Mouse (Mus musculus): Measurements from ENCODE around the gene Eif3k. TPM values are rescaled to one million over a fixed set of nuclear protein-coding genes. Genes with fewer than 3 reads are reported as not detected.
A peak's percentile ranks its signal among the peaks of the same experiment; 100 is the strongest.

The Eif3k gene
- polyA plus RNA-seq, 1 experiment from 2014 or later = 327 TPM

GRCm38 (mm10) chr7:28965346-28965840, 16.3 kb downstream of the Eif3k start:
- H3K27me3 ChIP-seq (replicated peaks) = no peaks in the 10 kb centered on the region
- peaks cover 11% of the 10 kb centered on the region for H3K4me1 ChIP-seq
- no peak overlapping the region for H3K4me3 ChIP-seq
- H3K4me2 ChIP-seq (replicated peaks) = no peak overlapping the region
- peaks cover 13% of the 10 kb centered on the region; the same call in 1 of the 2 replicates for H3K36me3 ChIP-seq
- ATAC-seq (ENCODE audit: low FRiP score, low read depth) = no peak
- H3K27ac ChIP-seq = no peak overlapping the region
- H3K9me3 ChIP-seq = no peaks in the 10 kb centered on the region
- 76% methylated on average over 5 of the region's 5 CpGs for WGBS
- no peak overlapping the region for H3K9ac ChIP-seq

GRCm38 (mm10) chr7:28963399-28963923, 18.2 kb downstream of the Eif3k start:
- Histone ChIP-seq H3K4me3 (no peak overlapping the region), H3K4me2 (replicated peaks) (no peak overlapping the region), H3K27me3 (replicated peaks) (no peaks in the 10 kb centered on the region), H3K36me3 (no peaks in the 10 kb centered on the region), H3K9ac (no peak overlapping the region), H3K4me1 (peaks cover 29% of the 10 kb centered on the region), H3K27ac (no peak overlapping the region), H3K9me3 (no peaks in the 10 kb centered on the region)
- 78% methylated on average over 3 of the region's 3 CpGs for WGBS
- ATAC-seq (ENCODE audit: low FRiP score, low read depth) = no peak

- H3K9ac ChIP-seq = peak within 1 kb of the TSS; percentile 94
- H3K36me3 ChIP-seq = no peaks in the 10 kb centered on the region
- H3K27me3 ChIP-seq (replicated peaks) = no peaks in the 10 kb centered on the region
- H3K4me1 ChIP-seq = peaks cover 29% of the 10 kb centered on the region
- H3K4me2 ChIP-seq (replicated peaks) = peak within 1 kb of the TSS; percentile 86
- no peaks in the 10 kb centered on the region for H3K9me3 ChIP-seq
- WGBS = under 1% methylated on average over 76 of the region's 76 CpGs
- ATAC-seq (ENCODE audit: low FRiP score, low read depth) = peak; percentile 92
- H3K4me3 ChIP-seq = peak within 1 kb of the TSS; percentile 98
- peak within 1 kb of the TSS; percentile 64; the same call in 1 of the 2 replicates for H3K27ac ChIP-seq
These were observed 19.6 kb downstream of the Eif3k start, which contains the start of gene Actn4 for GRCm38 (mm10) chr7:28961927-28962670. TSS of gene Actn4 (minus strand) at chr7:28962340.

- 0 out of 2 replicates have a peak overlapping the region, but pooled peaks have one; percentile 26 for H3K27ac ChIP-seq
- WGBS = under 1% methylated on average over 7 of the region's 7 CpGs
- H3K9ac ChIP-seq = peak overlapping the region; percentile 94
- H3K4me3 ChIP-seq = peak overlapping the region; percentile 98
- H3K4me1 ChIP-seq = peaks cover 29% of the 10 kb centered on the region
- peak overlapping the region; percentile 86 for H3K4me2 ChIP-seq (replicated peaks)
- ATAC-seq (ENCODE audit: low FRiP score, low read depth) = peak; percentile 27
- no peaks in the 10 kb centered on the region for H3K27me3 ChIP-seq (replicated peaks)
- no peaks in the 10 kb centered on the region for H3K36me3 ChIP-seq
- no peaks in the 10 kb centered on the region for H3K9me3 ChIP-seq
These were observed 20.1 kb downstream of the Eif3k start for GRCm38 (mm10) chr7:28961584-28961926.

GRCm38 (mm10) chr7:28960354-28961046, 21.2 kb downstream of the Eif3k start:
- Histone ChIP-seq H3K4me3 (peak overlapping the region; percentile 98), H3K36me3 (no peaks in the 10 kb centered on the region), H3K27ac (no peak overlapping the region), H3K4me2 (replicated peaks) (peak overlapping the region; percentile 86), H3K9me3 (no peaks in the 10 kb centered on the region), H3K27me3 (replicated peaks) (no peaks in the 10 kb centered on the region), H3K9ac (peak overlapping the region; percentile 94), H3K4me1 (peaks cover 32% of the 10 kb centered on the region)
- WGBS = 36% methylated on average over 9 of the region's 9 CpGs
- ATAC-seq (ENCODE audit: low FRiP score, low read depth) = no peak

GRCm38 (mm10) chr7:28959505-28960045, 22.1 kb downstream of the Eif3k start:
- H3K4me2 ChIP-seq (replicated peaks) = peak overlapping the region; percentile 86
- WGBS = 50% methylated on average over 6 of the region's 6 CpGs
- H3K9ac ChIP-seq = peak overlapping the region; percentile 94; the same call in 1 of the 2 replicates
- peaks cover 38% of the 10 kb centered on the region for H3K4me1 ChIP-seq
- H3K36me3 ChIP-seq = no peaks in the 10 kb centered on the region
- ATAC-seq (ENCODE audit: low FRiP score, low read depth) = no peak
- no peak overlapping the region for H3K4me3 ChIP-seq
- no peak overlapping the region for H3K27ac ChIP-seq
- H3K27me3 ChIP-seq (replicated peaks) = no peaks in the 10 kb centered on the region
- H3K9me3 ChIP-seq = no peaks in the 10 kb centered on the region

GRCm38 (mm10) chr7:28958770-28959169, 22.9 kb downstream of the Eif3k start:
- no peak for ATAC-seq (ENCODE audit: low FRiP score, low read depth)
- Histone ChIP-seq H3K9ac (no peak overlapping the region), H3K27me3 (replicated peaks) (no peaks in the 10 kb centered on the region), H3K27ac (no peak overlapping the region), H3K4me2 (replicated peaks) (0 out of 2 replicates have a peak overlapping the region, but pooled peaks have one; percentile 86), H3K4me3 (no peak overlapping the region), H3K4me1 (peaks cover 42% of the 10 kb centered on the region), H3K9me3 (no peaks in the 10 kb centered on the region), H3K36me3 (no peaks in the 10 kb centered on the region)
- 63% methylated on average over 1 of the region's 1 CpGs for WGBS

- 81% methylated on average over 1 of the region's 1 CpGs for WGBS
- no peak for ATAC-seq (ENCODE audit: low FRiP score, low read depth)
- Histone ChIP-seq H3K4me1 (peaks cover 48% of the 10 kb centered on the region), H3K4me3 (no peak overlapping the region), H3K27me3 (replicated peaks) (no peaks in the 10 kb centered on the region), H3K36me3 (no peaks in the 10 kb centered on the region), H3K9ac (no peak overlapping the region), H3K9me3 (no peaks in the 10 kb centered on the region), H3K27ac (no peak overlapping the region), H3K4me2 (replicated peaks) (no peak overlapping the region)
These were observed 23.5 kb downstream of the Eif3k start for GRCm38 (mm10) chr7:28957997-28958725.

GRCm38 (mm10) chr7:28957286-28957685, 24.4 kb downstream of the Eif3k start:
- H3K4me3 ChIP-seq = no peak overlapping the region
- no peak overlapping the region for H3K27ac ChIP-seq
- no peak overlapping the region for H3K9ac ChIP-seq
- H3K27me3 ChIP-seq (replicated peaks) = no peaks in the 10 kb centered on the region
- H3K9me3 ChIP-seq = no peaks in the 10 kb centered on the region
- no peaks in the 10 kb centered on the region for H3K36me3 ChIP-seq
- peaks cover 52% of the 10 kb centered on the region for H3K4me1 ChIP-seq
- 88% methylated on average over 6 of the region's 6 CpGs for WGBS
- H3K4me2 ChIP-seq (replicated peaks) = no peak overlapping the region
- no peak for ATAC-seq (ENCODE audit: low FRiP score, low read depth)

GRCm38 (mm10) chr7:28956270-28956669, 25.4 kb downstream of the Eif3k start:
- Histone ChIP-seq H3K4me1 (peaks cover 49% of the 10 kb centered on the region), H3K9me3 (no peaks in the 10 kb centered on the region), H3K4me2 (replicated peaks) (no peak overlapping the region), H3K36me3 (0 out of 2 replicates have a peak, but pooled peaks cover 3% of the 10 kb centered on the region), H3K27ac (no peak overlapping the region), H3K4me3 (no peak overlapping the region), H3K9ac (no peak overlapping the region), H3K27me3 (replicated peaks) (no peaks in the 10 kb centered on the region)
- no peak for ATAC-seq (ENCODE audit: low FRiP score, low read depth)
- WGBS = 90% methylated on average over 1 of the region's 1 CpGs

- no peak overlapping the region for H3K4me2 ChIP-seq (replicated peaks)
These were observed 26.3 kb downstream of the Eif3k start for GRCm38 (mm10) chr7:28955295-28955897.

More at GRCm38 (mm10) chr7:28955295-28955897, 26.3 kb downstream of the Eif3k start:
- H3K9ac ChIP-seq = no peak overlapping the region
- no peak for ATAC-seq (ENCODE audit: low FRiP score, low read depth)
- WGBS = 60% methylated on average over 5 of the region's 5 CpGs
- no peaks in the 10 kb centered on the region for H3K27me3 ChIP-seq (replicated peaks)
- peaks cover 6% of the 10 kb centered on the region; the same call in 1 of the 2 replicates for H3K36me3 ChIP-seq
- H3K9me3 ChIP-seq = no peaks in the 10 kb centered on the region
- H3K27ac ChIP-seq = no peak overlapping the region
- H3K4me1 ChIP-seq = peaks cover 40% of the 10 kb centered on the region
- no peak overlapping the region for H3K4me3 ChIP-seq

Data from neural tube, embryonic 12.5 days (tissue).